Mouse (Mus musculus) heart, embryonic 16.5 days (tissue): Measurements from ENCODE around the gene Dbndd2. TPM values are rescaled to one million over a fixed set of nuclear protein-coding genes. Genes with fewer than 3 reads are reported as not detected.

ENCODE experiments used
- ATAC-seq: fragments of 200-750 bp; cut with Nextera tagmentation; replicated peaks from 2 replicates; pipeline ENCODE4 v1.8.0; 2017; ENCODE audit warnings: moderate number of reproducible peaks; ENCODE audit not compliant: insufficient read depth, low FRiP score; ENCODE audit errors: extremely low read depth
- H3K27ac ChIP-seq: fragments of 300-500 bp; sonication (generic); 2 replicates; pipeline ENCODE4 v1.5.1; 2014; ENCODE audit warnings: mild to moderate bottlenecking, low read length, control low read depth, moderate library complexity
- H3K27me3 ChIP-seq: fragments of 300-500 bp; sonication (generic); 2 replicates; pipeline ENCODE4 v1.6.1; 2014; ENCODE audit warnings: low read length, mixed read lengths; ENCODE audit not compliant: control insufficient read depth, insufficient read depth
- H3K36me3 ChIP-seq: fragments of 300-500 bp; sonication (generic); 2 replicates; pipeline ENCODE4 v1.6.1; 2014; ENCODE audit not compliant: control insufficient read depth, insufficient read depth
- H3K4me1 ChIP-seq: fragments of 300-500 bp; sonication (generic); 2 replicates; pipeline ENCODE4 v1.6.1; 2014; ENCODE audit warnings: low read length, mixed read lengths; ENCODE audit not compliant: control insufficient read depth, insufficient read depth
- H3K4me2 ChIP-seq: fragments of 300-500 bp; sonication (generic); 2 replicates; pipeline ENCODE4 v1.6.1; 2014; ENCODE audit warnings: low read depth, mild to moderate bottlenecking, control low read depth, low read length
- H3K4me3 ChIP-seq: fragments of 300-500 bp; sonication (generic); 2 replicates; pipeline ENCODE4 v1.5.1; 2014; ENCODE audit warnings: mild to moderate bottlenecking, control low read depth, low read length
- H3K9ac ChIP-seq: fragments of 300-500 bp; sonication (generic); 2 replicates; pipeline ENCODE4 v1.6.1; 2014; ENCODE audit warnings: low read length, control low read depth
- H3K9me3 ChIP-seq: fragments of 300-500 bp; sonication (generic); replicated peaks from 2 replicates; pipeline ENCODE4 v1.6.1; 2016; ENCODE audit warnings: low read length; ENCODE audit not compliant: control insufficient read depth
- WGBS: fragments of 180-500 bp; shearing (Covaris S2); extraction: QIAGEN DNeasy Blood & Tissue Kit; methylation state at CpG from one replicate; pipeline ENCODE4 v1.1.7; 2014; 5-methylcytosine and 5-hydroxymethylcytosine counted together
- polyA plus RNA-seq: library from polyadenylated mRNA; unstranded; fragments of >200 nt; fragmentation: Nextera tagmentation; extraction: Ambion mirVana; gene quantifications from 2 replicates; pipeline ENCODE4 v1.2.1, GENCODE M21; 2015

The Dbndd2 gene
- polyA plus RNA-seq, 1 experiment from 2014 or later: 10.6 TPM

GRCm38 (mm10) chr2:164449341-164450042 lies 36.4 kb upstream of the Dbndd2 start:
- H3K27me3 ChIP-seq: peaks cover 8% of the 10 kb centered on the region; the same call in 1 of the 2 replicates
- peaks cover 4% of the 10 kb centered on the region for H3K9me3 ChIP-seq
- H3K4me3 ChIP-seq: no peak overlapping the region
- peaks cover 40% of the 10 kb centered on the region for H3K4me1 ChIP-seq
- 49% methylated on average over 14 of the region's 14 CpGs for WGBS
- H3K4me2 ChIP-seq: no peak overlapping the region
- H3K9ac ChIP-seq: no peak overlapping the region
- ATAC-seq: no peak
- no peaks in the 10 kb centered on the region for H3K36me3 ChIP-seq
- 0 out of 2 replicates have a peak overlapping the region, but pooled peaks have one; percentile 4 for H3K27ac ChIP-seq

GRCm38 (mm10) chr2:164452000-164452676 lies 33.8 kb upstream of the Dbndd2 start:
- H3K4me1 ChIP-seq: peaks cover 64% of the 10 kb centered on the region
- 28% methylated on average over 12 of the region's 13 CpGs for WGBS
- peaks cover 4% of the 10 kb centered on the region for H3K9me3 ChIP-seq
- ATAC-seq: peak; percentile 65
- H3K9ac ChIP-seq: no peak overlapping the region
- no peak overlapping the region for H3K4me3 ChIP-seq
- H3K36me3 ChIP-seq: no peaks in the 10 kb centered on the region
- peak overlapping the region; percentile 6 for H3K27ac ChIP-seq
- peak overlapping the region; percentile 8 for H3K4me2 ChIP-seq
- H3K27me3 ChIP-seq: peaks cover 8% of the 10 kb centered on the region; the same call in 1 of the 2 replicates

- peaks cover 7% of the 10 kb centered on the region; the same call in 1 of the 2 replicates for H3K27me3 ChIP-seq
- WGBS: 30% methylated on average over 14 of the region's 14 CpGs
- peaks cover 4% of the 10 kb centered on the region for H3K9me3 ChIP-seq
- peak overlapping the region; percentile 8 for H3K4me2 ChIP-seq
- no peak overlapping the region for H3K9ac ChIP-seq
- ATAC-seq: peak; percentile 84
- H3K27ac ChIP-seq: peak overlapping the region; percentile 51
- peaks cover 64% of the 10 kb centered on the region for H3K4me1 ChIP-seq
- H3K36me3 ChIP-seq: no peaks in the 10 kb centered on the region
- no peak overlapping the region for H3K4me3 ChIP-seq
These were observed 32.7 kb upstream of the Dbndd2 start for GRCm38 (mm10) chr2:164453047-164453757.

GRCm38 (mm10) chr2:164453887-164454500 lies 31.9 kb upstream of the Dbndd2 start:
- Histone ChIP-seq H3K4me3 (no peak overlapping the region), H3K4me2 (no peak overlapping the region), H3K27ac (0 out of 2 replicates have a peak overlapping the region, but pooled peaks have one; percentile 1), H3K4me1 (peaks cover 63% of the 10 kb centered on the region), H3K27me3 (peaks cover 7% of the 10 kb centered on the region; the same call in 1 of the 2 replicates), H3K9me3 (peaks cover 4% of the 10 kb centered on the region), H3K9ac (no peak overlapping the region), H3K36me3 (no peaks in the 10 kb centered on the region)
- WGBS: 63% methylated on average over 7 of the region's 7 CpGs
- ATAC-seq: no peak

GRCm38 (mm10) chr2:164454846-164455245 lies 31.1 kb upstream of the Dbndd2 start:
- ATAC-seq: 0 out of 2 replicates have a peak, but pooled peaks have one; percentile 10
- Histone ChIP-seq H3K27me3 (peaks cover 7% of the 10 kb centered on the region; the same call in 1 of the 2 replicates), H3K4me1 (peaks cover 54% of the 10 kb centered on the region), H3K9ac (no peak overlapping the region), H3K4me3 (no peak overlapping the region), H3K36me3 (no peaks in the 10 kb centered on the region), H3K4me2 (peak overlapping the region; percentile 10; the same call in 1 of the 2 replicates), H3K9me3 (peaks cover 4% of the 10 kb centered on the region), H3K27ac (peak overlapping the region; percentile 77)
- WGBS: 24% methylated on average over 10 of the region's 10 CpGs

- no peaks in the 10 kb centered on the region for H3K36me3 ChIP-seq
- H3K4me3 ChIP-seq: no peak overlapping the region
- H3K4me1 ChIP-seq: peaks cover 53% of the 10 kb centered on the region
- peaks cover under 1% of the 10 kb centered on the region; the same call in 1 of the 2 replicates for H3K27me3 ChIP-seq
- ATAC-seq: no peak
- no peak overlapping the region for H3K4me2 ChIP-seq
- H3K9me3 ChIP-seq: no peaks in the 10 kb centered on the region
- peak overlapping the region; percentile 77 for H3K27ac ChIP-seq
- 58% methylated on average over 6 of the region's 6 CpGs for WGBS
- H3K9ac ChIP-seq: no peak overlapping the region
These were observed 30.3 kb upstream of the Dbndd2 start for GRCm38 (mm10) chr2:164455421-164456190.

GRCm38 (mm10) chr2:164456413-164456812 lies 29.5 kb upstream of the Dbndd2 start:
- WGBS: 79% methylated on average over 1 of the region's 1 CpGs
- H3K4me2 ChIP-seq: peak overlapping the region; percentile 40; the same call in 1 of the 2 replicates
- H3K4me3 ChIP-seq: no peak overlapping the region
- H3K4me1 ChIP-seq: peaks cover 53% of the 10 kb centered on the region
- no peak for ATAC-seq
- no peaks in the 10 kb centered on the region for H3K36me3 ChIP-seq
- peak overlapping the region; percentile 23; the same call in 1 of the 2 replicates for H3K27ac ChIP-seq
- H3K9me3 ChIP-seq: no peaks in the 10 kb centered on the region
- H3K9ac ChIP-seq: no peak overlapping the region
- no peaks in the 10 kb centered on the region for H3K27me3 ChIP-seq

- Histone ChIP-seq H3K36me3 (no peaks in the 10 kb centered on the region), H3K27me3 (no peaks in the 10 kb centered on the region), H3K4me1 (peaks cover 52% of the 10 kb centered on the region), H3K9me3 (no peaks in the 10 kb centered on the region), H3K9ac (peak within 1 kb of the TSS; percentile 57), H3K27ac (peak within 1 kb of the TSS; percentile 23), H3K4me3 (no peak within 1 kb of the TSS), H3K4me2 (peak within 1 kb of the TSS; percentile 40)
- no peak for ATAC-seq
- WGBS: 5% methylated on average over 7 of the region's 7 CpGs
These were observed 29.0 kb upstream of the Dbndd2 start, which contains the start of gene Sys1 for GRCm38 (mm10) chr2:164456864-164457300. Gene Sys1 (plus strand): TSS chr2:164456964.
